Mouse (Mus musculus): Measurements from ENCODE around the gene Ncoa3. TPM values are rescaled to one million over a fixed set of nuclear protein-coding genes. Genes with fewer than 3 reads are reported as not detected.
"Not testable (repeated sequence)": the region's sequence is repeated elsewhere in the genome, so short reads cannot be mapped to it uniquely, and the experiment has no call there.

Ncoa3 gene
- total and polyA plus RNA-seq, 3 experiments = 20.1 to 32.1 (median 29.1) TPM

DNA sequence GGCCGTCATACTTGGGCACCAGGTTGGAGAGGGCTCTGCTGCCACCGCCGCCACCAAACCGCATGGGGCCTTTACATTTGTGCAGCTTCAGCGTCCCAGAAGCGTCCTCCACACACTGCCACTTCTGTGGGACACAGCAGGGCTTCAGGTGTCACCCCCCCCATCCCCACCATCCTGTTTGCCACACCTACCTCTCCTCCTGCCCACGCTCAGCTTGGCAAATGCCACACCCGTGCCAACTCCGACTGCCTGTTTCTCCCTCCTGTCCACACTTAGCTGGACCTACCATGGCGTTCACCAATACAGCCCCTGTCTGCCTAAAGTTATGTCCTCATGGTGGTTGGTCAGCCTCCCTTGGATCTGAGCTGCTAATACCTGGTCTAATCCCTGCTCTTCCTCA is 90.2 kb downstream of the Ncoa3 start:
- Histone ChIP-seq H3K27me3 (ENCODE audit: control insufficient read depth, insufficient read depth, low read length) (no peaks in the 10 kb centered on the region), H3K79me2 (replicated peaks; ENCODE audit: control insufficient read depth, insufficient read depth, low read length) (no peaks in the 10 kb centered on the region), H3K36me3 (ENCODE audit: control insufficient read depth, insufficient read depth, low read length) (no peaks in the 10 kb centered on the region), H3K27ac (no peak overlapping the region), H3K9ac (ENCODE audit: low read depth, low read length) (no peak overlapping the region), H3K4me1 (ENCODE audit: control insufficient read depth, insufficient read depth, low read length) (peaks cover 4% of the 10 kb centered on the region), H3K4me3 (no peak overlapping the region)
- 82% methylated on average over 10 of the region's 10 CpGs for WGBS
- intact Hi-C loops (cut with DNase I) = loop anchor here (10.0 kb wide), 1 partner anchor 702 kb away; no protein-coding TSS in a partner anchor
- TF ChIP-seq CTCF (IDR thresholded peaks at IDR 0.05) (no peak), POLR2A (IDR thresholded peaks at IDR 0.05; ENCODE audit: insufficient read depth, low read depth, low read length) (no peak), EP300 (IDR thresholded peaks at IDR 0.05; ENCODE audit: insufficient read depth, low read depth, low read length) (no peak)
- DNase-seq = no peak

DNA sequence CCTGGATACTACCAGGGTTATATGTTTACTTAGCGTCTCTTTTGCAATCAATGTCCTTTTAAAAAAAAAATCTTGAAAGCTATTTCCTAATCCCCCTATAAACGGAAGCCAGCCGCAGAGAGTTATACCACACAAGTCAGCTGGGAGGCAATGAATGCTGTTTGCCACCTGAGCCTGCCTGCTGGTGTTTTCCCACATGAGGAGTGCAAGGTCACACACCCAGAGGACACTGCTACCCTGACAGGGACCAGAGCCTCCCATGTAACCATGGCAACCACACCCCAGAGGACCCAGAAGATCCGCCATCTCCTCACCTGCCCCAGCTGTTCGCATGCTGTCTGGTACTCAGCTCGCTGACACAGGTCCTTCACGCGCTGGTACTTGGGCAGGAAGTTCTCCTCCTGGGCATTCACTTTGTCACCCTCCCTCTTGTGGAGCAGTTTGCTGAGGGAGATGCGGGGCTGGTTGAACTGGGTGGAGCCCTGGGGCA is 91.2 kb downstream of the Ncoa3 start:
- Histone ChIP-seq H3K4me1 (ENCODE audit: control insufficient read depth, insufficient read depth, low read length) (peaks cover 4% of the 10 kb centered on the region), H3K27ac (no peak overlapping the region), H3K9ac (ENCODE audit: low read depth, low read length) (no peak overlapping the region), H3K27me3 (ENCODE audit: control insufficient read depth, insufficient read depth, low read length) (no peaks in the 10 kb centered on the region), H3K36me3 (ENCODE audit: control insufficient read depth, insufficient read depth, low read length) (no peaks in the 10 kb centered on the region), H3K4me3 (no peak overlapping the region), H3K79me2 (replicated peaks; ENCODE audit: control insufficient read depth, insufficient read depth, low read length) (no peaks in the 10 kb centered on the region)
- no peak for DNase-seq
- intact Hi-C loops (cut with DNase I) = loop anchor here (10.0 kb wide), 1 partner anchor 701 kb away; no protein-coding TSS in a partner anchor
- WGBS = 83% methylated on average over 9 of the region's 9 CpGs
- no peak for TF ChIP-seq EP300 (IDR thresholded peaks at IDR 0.05; ENCODE audit: insufficient read depth, low read depth, low read length)
- no peak for TF ChIP-seq POLR2A (IDR thresholded peaks at IDR 0.05; ENCODE audit: insufficient read depth, low read depth, low read length)
- no peak for TF ChIP-seq CTCF (IDR thresholded peaks at IDR 0.05)

DNA sequence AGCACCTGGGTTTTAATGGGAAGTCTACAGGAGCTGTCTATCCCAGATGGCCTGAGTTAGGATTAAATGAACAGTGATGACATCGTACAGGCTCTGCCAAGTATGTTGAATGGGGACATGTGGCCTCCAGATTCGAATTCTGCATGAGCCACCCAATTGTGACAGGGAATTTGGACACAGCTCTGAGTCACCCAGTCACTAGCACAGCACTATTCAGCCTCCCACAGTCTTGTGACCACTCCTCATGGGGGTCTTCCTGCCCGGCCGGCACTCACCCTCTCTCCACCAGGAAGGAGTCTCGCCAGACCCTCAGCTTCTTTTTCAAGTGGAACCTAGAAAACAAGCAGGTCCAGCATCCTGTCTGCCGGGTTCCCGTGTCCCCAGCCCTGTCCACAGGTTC is 91.7 kb downstream of the Ncoa3 start:
- no peak for DNase-seq
- H3K79me2 ChIP-seq (replicated peaks; ENCODE audit: control insufficient read depth, insufficient read depth, low read length) = no peaks in the 10 kb centered on the region
- H3K4me1 ChIP-seq (ENCODE audit: control insufficient read depth, insufficient read depth, low read length) = peaks cover 4% of the 10 kb centered on the region
- H3K27me3 ChIP-seq (ENCODE audit: control insufficient read depth, insufficient read depth, low read length) = no peaks in the 10 kb centered on the region
- no peak for TF ChIP-seq EP300 (IDR thresholded peaks at IDR 0.05; ENCODE audit: insufficient read depth, low read depth, low read length)
- TF ChIP-seq CTCF (IDR thresholded peaks at IDR 0.05) = no peak
- TF ChIP-seq POLR2A (IDR thresholded peaks at IDR 0.05; ENCODE audit: insufficient read depth, low read depth, low read length) = no peak
- H3K9ac ChIP-seq (ENCODE audit: low read depth, low read length) = no peak overlapping the region
- 78% methylated on average over 7 of the region's 7 CpGs for WGBS
- H3K4me3 ChIP-seq = no peak overlapping the region
- no peaks in the 10 kb centered on the region for H3K36me3 ChIP-seq (ENCODE audit: control insufficient read depth, insufficient read depth, low read length)
- no peak overlapping the region for H3K27ac ChIP-seq
- intact Hi-C loops (cut with DNase I) = loop anchor here (10.0 kb wide), 1 partner anchor 701 kb away; no protein-coding TSS in a partner anchor

DNA sequence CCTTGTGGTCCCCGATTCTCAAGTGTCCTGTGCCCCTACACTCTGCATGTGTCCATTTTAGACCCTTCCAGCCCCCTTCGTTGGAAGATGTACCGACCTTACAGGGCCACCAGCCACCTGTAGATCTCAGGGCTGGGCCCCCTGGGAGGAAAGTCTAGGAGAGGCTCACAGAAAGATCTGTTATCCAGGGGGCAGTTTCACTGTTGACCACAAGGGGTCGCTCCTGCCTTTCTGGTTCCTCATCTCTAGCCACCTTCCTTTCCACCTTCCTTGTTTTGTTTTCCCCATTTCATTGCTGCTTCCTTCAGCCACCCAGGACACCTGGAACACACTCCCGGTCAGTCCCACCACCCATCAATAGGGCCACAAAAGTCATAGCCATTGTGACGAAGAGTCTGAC is 92.5 kb downstream of the Ncoa3 start:
- H3K4me1 ChIP-seq (ENCODE audit: control insufficient read depth, insufficient read depth, low read length); H3K27ac ChIP-seq; H3K4me3 ChIP-seq; H3K9ac ChIP-seq (ENCODE audit: low read depth, low read length); H3K27me3 ChIP-seq (ENCODE audit: control insufficient read depth, insufficient read depth, low read length); H3K79me2 ChIP-seq (replicated peaks; ENCODE audit: control insufficient read depth, insufficient read depth, low read length); H3K36me3 ChIP-seq (ENCODE audit: control insufficient read depth, insufficient read depth, low read length): not testable (repeated sequence)
- TF ChIP-seq CTCF (IDR thresholded peaks at IDR 0.05) (peak; percentile 85), EP300 (IDR thresholded peaks at IDR 0.05; ENCODE audit: insufficient read depth, low read depth, low read length) (peak; percentile 70; the same call in 1 of the 2 replicates)
- peak; percentile 50 to 75 for DNase-seq
- 26% methylated on average over 6 of the region's 6 CpGs for WGBS
- intact Hi-C loops (cut with DNase I) = loop anchor here (1.0 to 10.0 kb wide), 4 partner anchors 72 to 700 kb away; partner anchors contain the start of gene Sulf2

DNA sequence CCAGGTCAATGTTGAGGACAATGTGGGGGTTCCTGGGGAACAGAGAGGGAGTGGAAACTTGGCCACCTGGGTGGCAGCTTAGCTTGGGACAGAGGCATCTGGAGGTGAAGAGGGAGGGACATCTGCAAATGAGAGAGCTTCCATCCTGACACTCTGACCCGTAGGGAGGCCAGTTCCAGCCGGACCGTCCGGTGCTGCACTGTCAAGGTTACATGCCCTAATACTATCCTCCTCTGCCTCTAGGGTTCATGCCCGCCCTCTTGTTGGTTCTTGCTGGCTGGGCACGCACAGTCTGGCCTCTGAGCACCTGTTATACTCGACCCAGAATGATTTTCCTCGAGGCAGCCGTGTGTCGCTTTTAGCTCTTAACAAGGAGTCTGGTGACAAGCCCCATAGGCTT is 93.3 kb downstream of the Ncoa3 start:
- Histone ChIP-seq H3K79me2 (replicated peaks; ENCODE audit: control insufficient read depth, insufficient read depth, low read length) (no peaks in the 10 kb centered on the region), H3K27me3 (ENCODE audit: control insufficient read depth, insufficient read depth, low read length) (no peaks in the 10 kb centered on the region), H3K4me1 (ENCODE audit: control insufficient read depth, insufficient read depth, low read length) (peaks cover 2% of the 10 kb centered on the region), H3K36me3 (ENCODE audit: control insufficient read depth, insufficient read depth, low read length) (no peaks in the 10 kb centered on the region), H3K27ac (no peak overlapping the region), H3K4me3 (no peak overlapping the region), H3K9ac (ENCODE audit: low read depth, low read length) (no peak overlapping the region)
- 89% methylated on average over 10 of the region's 10 CpGs for WGBS
- intact Hi-C loops (cut with DNase I) = loop anchor here (1.0 to 10.0 kb wide), 4 partner anchors 72 to 699 kb away; partner anchors contain the start of gene Sulf2
- TF ChIP-seq CTCF (IDR thresholded peaks at IDR 0.05) (no peak), EP300 (IDR thresholded peaks at IDR 0.05; ENCODE audit: insufficient read depth, low read depth, low read length) (no peak), POLR2A (IDR thresholded peaks at IDR 0.05; ENCODE audit: insufficient read depth, low read depth, low read length) (no peak)
- no peak for DNase-seq

DNA sequence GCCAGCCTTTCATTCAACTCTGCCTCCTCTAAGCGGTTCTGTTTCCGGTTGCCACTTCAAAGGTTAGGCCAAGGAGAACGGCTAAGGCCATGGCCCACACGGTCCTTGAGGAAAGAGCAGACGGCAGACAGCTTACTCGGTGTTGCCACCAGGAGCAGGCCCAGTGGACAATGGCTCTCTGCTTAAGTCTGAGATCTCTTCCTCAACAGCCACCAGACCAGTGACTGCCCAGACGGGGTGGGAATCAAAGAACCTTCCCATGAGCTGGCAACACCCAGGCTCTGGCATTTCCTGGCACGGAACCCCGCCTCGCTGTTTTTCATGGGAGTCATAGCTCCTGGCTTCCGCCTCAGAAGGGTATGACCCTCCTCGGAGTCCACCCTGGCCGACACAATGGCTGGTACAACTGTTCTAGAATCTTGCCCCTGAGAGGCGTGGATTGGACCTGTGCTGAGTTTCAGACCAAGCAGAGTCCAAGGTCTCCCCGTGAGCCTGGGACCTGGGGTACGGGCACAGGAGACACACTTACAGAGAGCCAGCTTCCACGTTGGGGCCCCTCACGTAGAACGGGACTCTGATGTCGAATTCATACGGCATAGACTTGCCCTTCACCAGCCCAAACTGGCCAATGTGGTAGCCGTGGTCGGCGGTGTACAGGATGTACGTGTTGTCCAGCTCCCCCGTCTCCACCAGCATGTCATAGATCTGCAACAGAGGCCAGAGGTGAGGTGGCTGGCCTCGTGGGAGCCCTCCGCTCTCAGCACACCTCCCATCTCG is 94.2 kb downstream of the Ncoa3 start:
- no peak for TF ChIP-seq CTCF (IDR thresholded peaks at IDR 0.05)
- TF ChIP-seq EP300 (IDR thresholded peaks at IDR 0.05; ENCODE audit: insufficient read depth, low read depth, low read length) = no peak
- no peak for TF ChIP-seq POLR2A (IDR thresholded peaks at IDR 0.05; ENCODE audit: insufficient read depth, low read depth, low read length)
- Histone ChIP-seq H3K9ac (ENCODE audit: low read depth, low read length) (no peak overlapping the region), H3K27me3 (ENCODE audit: control insufficient read depth, insufficient read depth, low read length) (no peaks in the 10 kb centered on the region), H3K4me1 (ENCODE audit: control insufficient read depth, insufficient read depth, low read length) (peaks cover 2% of the 10 kb centered on the region; the same call in 1 of the 2 replicates), H3K36me3 (ENCODE audit: control insufficient read depth, insufficient read depth, low read length) (no peaks in the 10 kb centered on the region), H3K27ac (no peak overlapping the region), H3K4me3 (no peak overlapping the region), H3K79me2 (replicated peaks; ENCODE audit: control insufficient read depth, insufficient read depth, low read length) (no peaks in the 10 kb centered on the region)
- WGBS = 72% methylated on average over 29 of the region's 29 CpGs
- DNase-seq = no peak
- intact Hi-C loops (cut with DNase I) = loop anchor here (5.0 to 10.0 kb wide), 3 partner anchors 71 to 698 kb away; partner anchors contain the start of gene Sulf2

Measured in heart, adult 2 months (tissue).